Mouse (Mus musculus) heart, embryonic 14.5 days (tissue): Measurements from ENCODE around the gene Col4a2. TPM values are rescaled to one million over a fixed set of nuclear protein-coding genes. Genes with fewer than 3 reads are reported as not detected.

Experiments used
- ATAC-seq: fragments of 200-750 bp; cut with Nextera tagmentation; 2 replicates; pipeline ENCODE4 v1.8.0; 2017; ENCODE audit warnings: low read depth, moderate TSS enrichment; ENCODE audit not compliant: insufficient number of reproducible peaks, insufficient read depth, low FRiP score
- H3K27ac ChIP-seq, 2 experiments: fragments of 200-500 bp in 1 of 2; fragments of 300-500 bp in 1 of 2; sonication (generic) in 1 of 2; replicated peaks in 1 of 2; 2 replicates each; pipeline ENCODE4 v1.5.1; 2012 to 2014; ENCODE audit warnings: low read depth in 2 of 2, low read length in 2 of 2, control low read depth in 1 of 2, mild to moderate bottlenecking in 1 of 2, mixed read lengths in 1 of 2; ENCODE audit not compliant: control insufficient read depth in 1 of 2, insufficient read depth in 1 of 2
- H3K27me3 ChIP-seq: fragments of 300-500 bp; sonication (generic); 2 replicates; pipeline ENCODE4 v1.6.1; 2014; ENCODE audit warnings: mild to moderate bottlenecking, low read length, control low read depth; ENCODE audit not compliant: control insufficient read depth, insufficient read depth
- H3K36me3 ChIP-seq: fragments of 300-500 bp; sonication (generic); 2 replicates; pipeline ENCODE4 v1.6.1; 2014; ENCODE audit warnings: mild to moderate bottlenecking, control low read depth, low read length, mixed read lengths; ENCODE audit not compliant: control insufficient read depth, insufficient read depth
- H3K4me1 ChIP-seq, 2 experiments: fragments of 200-500 bp in 1 of 2; fragments of 300-500 bp in 1 of 2; sonication (generic) in 1 of 2; 2 replicates each; pipeline ENCODE4 v1.6.1; 2012 to 2014; ENCODE audit warnings: low read length in 2 of 2, control low read depth in 1 of 2, mixed read lengths in 1 of 2; ENCODE audit not compliant: control insufficient read depth in 2 of 2, insufficient read depth in 2 of 2
- H3K4me2 ChIP-seq: fragments of 300-500 bp; sonication (generic); 2 replicates; pipeline ENCODE4 v1.6.1; 2014; ENCODE audit warnings: mild to moderate bottlenecking, low read length
- H3K4me3 ChIP-seq, 2 experiments: fragments of 200-500 bp in 1 of 2; fragments of 300-500 bp in 1 of 2; sonication (generic) in 1 of 2; 2 replicates each; pipeline ENCODE4 v1.5.1; 2012 to 2014; ENCODE audit warnings: low read length in 2 of 2, mild to moderate bottlenecking in 2 of 2, control low read depth in 1 of 2, low read depth in 1 of 2, moderate library complexity in 1 of 2; ENCODE audit not compliant: control insufficient read depth in 1 of 2, insufficient read depth in 1 of 2
- H3K9ac ChIP-seq: fragments of 300-500 bp; sonication (generic); 2 replicates; pipeline ENCODE4 v1.6.1; 2014; ENCODE audit warnings: mild to moderate bottlenecking, low read length
- H3K9me3 ChIP-seq: fragments of 300-500 bp; sonication (generic); 2 replicates; pipeline ENCODE4 v1.6.1; 2016; ENCODE audit warnings: low read length, control low read depth; ENCODE audit not compliant: control insufficient read depth
- WGBS: fragments of 180-500 bp; shearing (Covaris S2); extraction: QIAGEN DNeasy Blood & Tissue Kit; methylation state at CpG from one replicate; pipeline ENCODE4 v1.1.7; 2014; 5-methylcytosine and 5-hydroxymethylcytosine counted together
- polyA plus RNA-seq: library from polyadenylated mRNA; unstranded; fragments of >200 nt; fragmentation: Nextera tagmentation; extraction: Ambion mirVana; gene quantifications from 2 replicates; pipeline ENCODE4 v1.2.1, GENCODE M21; 2014

Gene Col4a2
- polyA plus RNA-seq, 1 experiment from 2014 or later = 77.7 TPM

- H3K27ac ChIP-seq = peak within 1 kb of the TSS; percentile 93 to 97
- peaks cover 41 to 57% of the 10 kb centered on the region in 2 experiments for H3K4me1 ChIP-seq
- H3K4me2 ChIP-seq = peak within 1 kb of the TSS; percentile 97
- H3K27me3 ChIP-seq = peaks cover 5% of the 10 kb centered on the region; the same call in 1 of the 2 replicates
- H3K36me3 ChIP-seq = no peaks in the 10 kb centered on the region
- H3K4me3 ChIP-seq = peak within 1 kb of the TSS; percentile 81 to 86
- WGBS = under 1% methylated on average over 60 of the region's 69 CpGs
- peak; percentile 75 for ATAC-seq
- H3K9ac ChIP-seq = peak within 1 kb of the TSS; percentile 87
- no peaks in the 10 kb centered on the region for H3K9me3 ChIP-seq
These were observed 165.5 kb downstream of the Col4a2 start, which contains the start of gene Rab20 for GRCm38 (mm10) chr8:11477811-11478761. TSS of gene Rab20 (minus strand) at chr8:11478710.

DNA sequence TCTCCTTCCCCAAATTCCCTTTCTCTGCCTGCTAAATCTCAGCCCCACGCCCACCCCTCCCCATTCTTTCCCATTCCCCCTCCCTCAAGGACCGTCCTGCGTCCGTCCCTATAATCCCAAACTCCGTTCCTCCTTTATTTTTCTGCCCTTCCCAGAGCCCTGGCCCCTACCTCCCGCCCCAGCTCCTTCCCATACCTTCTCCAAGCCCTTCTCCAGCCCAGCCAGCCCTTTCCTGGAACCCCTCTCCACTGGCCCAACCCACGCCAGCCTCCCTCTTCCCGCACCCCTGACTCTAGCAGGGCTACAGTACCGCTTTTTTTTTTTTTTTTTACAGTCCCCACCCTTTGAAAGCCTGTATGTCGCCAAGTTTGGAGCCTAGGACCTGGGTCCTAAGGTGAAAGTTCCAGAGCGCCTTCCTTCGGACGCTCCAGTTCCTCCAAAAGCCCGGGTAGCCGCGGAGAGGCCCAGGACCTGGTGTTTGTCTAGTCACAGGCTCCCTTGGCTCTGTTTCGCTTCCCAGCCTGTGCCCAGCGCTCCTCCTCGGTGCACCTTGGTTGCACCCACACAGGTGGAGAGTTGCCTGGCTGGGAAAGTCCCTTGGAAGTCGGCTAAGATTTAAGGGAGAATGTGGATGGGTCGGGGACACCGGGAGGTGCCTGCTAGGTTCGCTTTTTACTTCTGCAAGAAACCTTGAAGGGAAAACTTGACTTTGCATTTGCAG, 166.4 kb downstream of the Col4a2 start:
- H3K4me3 ChIP-seq = peak overlapping the region; percentile 81 to 86
- peaks cover 32 to 48% of the 10 kb centered on the region in 2 experiments for H3K4me1 ChIP-seq
- 4% methylated on average over 22 of the region's 23 CpGs for WGBS
- peaks cover 5% of the 10 kb centered on the region; the same call in 1 of the 2 replicates for H3K27me3 ChIP-seq
- H3K4me2 ChIP-seq = peak overlapping the region; percentile 97
- ATAC-seq = no peak
- H3K9me3 ChIP-seq = no peaks in the 10 kb centered on the region
- peak overlapping the region; percentile 87 for H3K9ac ChIP-seq
- H3K27ac ChIP-seq = peak overlapping the region; percentile 46 to 97; a peak in 3 of 4 replicates
- no peaks in the 10 kb centered on the region for H3K36me3 ChIP-seq

- Histone ChIP-seq H3K4me2 (peak overlapping the region; percentile 97), H3K27me3 (peaks cover 5% of the 10 kb centered on the region; the same call in 1 of the 2 replicates), H3K27ac (peak overlapping the region in 1 of 2 experiments; percentile 97; a peak in 2 of 4 replicates), H3K36me3 (no peaks in the 10 kb centered on the region), H3K4me1 (peaks cover 27 to 42% of the 10 kb centered on the region in 2 experiments), H3K4me3 (peak overlapping the region in 1 of 2 experiments; percentile 81; a peak in 2 of 4 replicates), H3K9ac (peak overlapping the region; percentile 87), H3K9me3 (no peaks in the 10 kb centered on the region)
- no peak for ATAC-seq
- WGBS = 22% methylated on average over 14 of the region's 14 CpGs
These were observed 167.0 kb downstream of the Col4a2 start for GRCm38 (mm10) chr8:11479591-11479990.

DNA sequence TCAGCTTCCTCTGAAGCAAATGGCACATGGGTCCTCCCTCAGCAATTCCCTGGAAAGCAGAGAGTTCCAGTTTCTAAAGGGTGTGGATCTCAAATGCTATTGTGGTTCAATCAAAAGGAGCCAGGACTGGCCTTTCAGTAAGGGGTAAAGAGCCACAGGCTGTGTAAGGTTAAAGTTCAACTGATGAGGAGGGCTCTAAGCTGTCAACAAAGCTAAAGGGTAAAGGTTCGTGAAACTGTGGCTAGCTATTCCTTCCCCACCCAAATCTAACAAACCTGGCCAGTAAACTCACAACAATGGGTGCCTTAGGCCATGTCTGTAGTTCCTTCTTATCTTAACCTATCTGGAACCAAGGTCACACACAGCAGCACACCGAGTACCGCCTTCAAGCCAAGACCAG, 169.3 kb downstream of the Col4a2 start:
- Histone ChIP-seq H3K36me3 (no peaks in the 10 kb centered on the region), H3K9ac (peak overlapping the region; percentile 49), H3K4me1 (peaks cover 16 to 26% of the 10 kb centered on the region in 2 experiments), H3K27me3 (peaks cover 5% of the 10 kb centered on the region; the same call in 1 of the 2 replicates), H3K4me2 (peak overlapping the region; percentile 24; the same call in 1 of the 2 replicates), H3K9me3 (no peaks in the 10 kb centered on the region), H3K27ac (peak overlapping the region; percentile 72 to 88), H3K4me3 (no peak overlapping the region)
- WGBS = 71% methylated on average over 3 of the region's 3 CpGs
- no peak for ATAC-seq

DNA sequence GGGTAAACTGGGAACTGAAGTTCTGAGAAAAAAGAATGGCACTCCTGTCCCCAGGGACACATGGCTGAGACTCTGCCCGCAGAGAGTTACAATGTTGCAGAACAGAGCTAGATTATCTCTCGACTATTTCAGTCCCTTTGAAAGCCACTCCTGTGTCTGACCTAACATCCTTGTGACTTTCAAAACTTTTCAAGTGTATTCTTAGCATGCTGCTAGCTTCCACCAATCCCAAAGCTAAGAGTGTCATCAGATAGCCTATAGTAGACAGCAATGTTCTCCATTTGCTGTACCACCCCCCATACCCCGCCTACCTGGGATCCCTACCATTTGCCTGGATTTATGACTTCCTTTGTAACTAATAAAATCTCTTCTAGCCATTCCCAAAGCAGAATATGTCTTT, 169.9 kb downstream of the Col4a2 start:
- H3K9ac ChIP-seq = peak overlapping the region; percentile 49
- ATAC-seq = peak; percentile 3; the same call in 1 of the 2 replicates
- H3K4me3 ChIP-seq = no peak overlapping the region
- H3K27me3 ChIP-seq = peaks cover 5% of the 10 kb centered on the region; the same call in 1 of the 2 replicates
- 29% methylated on average over 3 of the region's 3 CpGs for WGBS
- H3K9me3 ChIP-seq = no peaks in the 10 kb centered on the region
- no peaks in the 10 kb centered on the region for H3K36me3 ChIP-seq
- peaks cover 14 to 26% of the 10 kb centered on the region in 2 experiments for H3K4me1 ChIP-seq
- peak overlapping the region; percentile 86 to 88 for H3K27ac ChIP-seq
- H3K4me2 ChIP-seq = peak overlapping the region; percentile 24; the same call in 1 of the 2 replicates

GRCm38 (mm10) chr8:11486142-11486541, 173.5 kb downstream of the Col4a2 start:
- no peak; the same call in 1 of the 2 replicates for ATAC-seq
- Histone ChIP-seq H3K36me3 (no peaks in the 10 kb centered on the region), H3K4me1 (peaks cover 6 to 14% of the 10 kb centered on the region in 2 experiments), H3K4me2 (no peak overlapping the region), H3K27ac (no peak overlapping the region), H3K9me3 (no peaks in the 10 kb centered on the region), H3K27me3 (peaks cover 10% of the 10 kb centered on the region), H3K4me3 (no peak overlapping the region), H3K9ac (no peak overlapping the region)
- WGBS = 25% methylated on average over 7 of the region's 7 CpGs

GRCm38 (mm10) chr8:11487229-11487628, 174.6 kb downstream of the Col4a2 start:
- Histone ChIP-seq H3K27me3 (peaks cover 10% of the 10 kb centered on the region), H3K9ac (no peak overlapping the region), H3K4me1 (peaks cover 2 to 6% of the 10 kb centered on the region in 2 experiments), H3K4me2 (no peak overlapping the region), H3K36me3 (no peaks in the 10 kb centered on the region), H3K27ac (no peak overlapping the region), H3K4me3 (no peak overlapping the region), H3K9me3 (no peaks in the 10 kb centered on the region)
- ATAC-seq = no peak
- 62% methylated on average over 4 of the region's 4 CpGs for WGBS
